In genomic region chr15:80910790-80911531, GRCm38 (mm10) we compare ENCODE assay signal across 19 mouse cellular contexts. TPM values are rescaled to one million over a fixed set of nuclear protein-coding genes. Genes with fewer than 3 reads are reported as not detected.
DNase-seq lines count a peak whose midpoint lies in the region; TF ChIP-seq lines count a peak whose summit lies in the region.
"Had no signal": no experiment of that assay in that cellular context is flagged by ENCODE, and none has a peak within 500 bp of the region (broad histone marks: within the 10 kb centered on the region; RNA-seq: fewer than 3 reads in every experiment).

No protein-coding gene starts in this region.

- no peaks in the 10 kb centered on the region for H3K9me3 ChIP-seq in MEL (replicated peaks; ENCODE audit: insufficient read depth, low read length)
- H3K9me3 ChIP-seq in megakaryocyte, embryonic 14.5 days = no peaks in the 10 kb centered on the region
- H3K9me3 ChIP-seq: forebrain, embryonic 10.5 days; heart, embryonic 15.5 days; hindbrain, embryonic 15.5 days; neural tube, embryonic 12.5 days had no signal

- WGBS in cerebellum, adult 2 months = 87% methylated on average over 4 of the region's 4 CpGs

- H3K36me3 ChIP-seq in MEL (ENCODE audit: control insufficient read depth in 1 of 2, insufficient read depth in 2 of 2, low read length in 2 of 2) = peaks cover 1 to 42% of the 10 kb centered on the region in 2 experiments
- H3K36me3 ChIP-seq in megakaryocyte, embryonic 14.5 days (replicated peaks; ENCODE audit: low read length) = peaks cover 78% of the 10 kb centered on the region

- H3K4me3 ChIP-seq in MEL (ENCODE audit: control insufficient read depth in 1 of 2, insufficient read depth in 1 of 2, low read depth in 2 of 2, low read length in 2 of 2) = peak overlapping the region; percentile 15 to 19; a peak in 2 of 4 replicates
- H3K4me3 ChIP-seq in megakaryocyte, embryonic 14.5 days (replicated peaks) = peak overlapping the region; percentile 64
- H3K4me3 ChIP-seq in cerebellum, adult 2 months (replicated peaks; ENCODE audit: insufficient read depth, low read depth, low read length) = no peak overlapping the region
- H3K4me3 ChIP-seq: forebrain, embryonic 10.5 days; heart, embryonic 15.5 days; hindbrain, embryonic 15.5 days; neural tube, embryonic 12.5 days had no signal

- no peaks in the 10 kb centered on the region for H3K79me2 ChIP-seq in MEL (ENCODE audit: control insufficient read depth, insufficient read depth, low read length, poor library complexity)

- no peak for TF ChIP-seq CTCF in MEL (IDR thresholded peaks at IDR 0.05 in 2 of 3, conservative IDR thresholded peaks at IDR 0.05 in 1 of 3; ENCODE audit: control insufficient read depth in 1 of 3, insufficient read depth in 1 of 3, low read depth in 2 of 3, low read length in 3 of 3, poor library complexity in 1 of 3, severe bottlenecking in 1 of 3)
- no peak for TF ChIP-seq CTCF in cerebellum, adult 2 months (IDR thresholded peaks at IDR 0.05; ENCODE audit: borderline replicate concordance, insufficient read depth, low read depth, low read length)

- H3K9ac ChIP-seq in MEL (ENCODE audit: control insufficient read depth, low read depth, low read length, poor library complexity, severe bottlenecking) = peak overlapping the region; percentile 41
- H3K9ac ChIP-seq: heart, embryonic 15.5 days; hindbrain, embryonic 15.5 days; neural tube, embryonic 12.5 days had no signal

- peak; percentile 91 to 94 for TF ChIP-seq EP300 in MEL (IDR thresholded peaks at IDR 0.05; ENCODE audit: low read depth in 1 of 2, low read length in 2 of 2)

- no peaks in the 10 kb centered on the region for H3K27me3 ChIP-seq in MEL (ENCODE audit: control insufficient read depth in 1 of 2, insufficient read depth in 2 of 2, low read length in 2 of 2)
- H3K27me3 ChIP-seq in megakaryocyte, embryonic 14.5 days (replicated peaks) = no peaks in the 10 kb centered on the region
- H3K27me3 ChIP-seq in cerebellum, adult 2 months (ENCODE audit: control insufficient read depth, insufficient read depth, low read length) = no peaks in the 10 kb centered on the region
- H3K27me3 ChIP-seq: heart, embryonic 15.5 days; hindbrain, embryonic 15.5 days; neural tube, embryonic 12.5 days had no signal

- peaks cover 13 to 23% of the 10 kb centered on the region in 2 experiments for H3K4me1 ChIP-seq in MEL (ENCODE audit: control insufficient read depth in 1 of 2, insufficient read depth in 2 of 2, low read length in 2 of 2)
- H3K4me1 ChIP-seq in megakaryocyte, embryonic 14.5 days = peaks cover 69% of the 10 kb centered on the region
- no peaks in the 10 kb centered on the region for H3K4me1 ChIP-seq in cerebellum, adult 2 months (ENCODE audit: control insufficient read depth, insufficient read depth, low read length)
- H3K4me1 ChIP-seq: forebrain, embryonic 10.5 days; hindbrain, embryonic 15.5 days; neural tube, embryonic 12.5 days had no signal

- TF ChIP-seq RAD21 in MEL (IDR thresholded peaks at IDR 0.05; ENCODE audit: low read depth, low read length) = no peak

- TF ChIP-seq POLR2A in MEL (IDR thresholded peaks at IDR 0.05; ENCODE audit: control insufficient read depth in 1 of 2, insufficient read depth in 1 of 2, low read depth in 1 of 2, low read length in 2 of 2, poor library complexity in 1 of 2) = no peak
- no peak for TF ChIP-seq POLR2A in cerebellum, adult 2 months (IDR thresholded peaks at IDR 0.05; ENCODE audit: borderline replicate concordance, insufficient read depth, low read length)

- peak overlapping the region; percentile 73 for H3K27ac ChIP-seq in MEL (ENCODE audit: control insufficient read depth, low read depth, low read length)
- no peak overlapping the region for H3K27ac ChIP-seq in cerebellum, adult 2 months (ENCODE audit: insufficient read depth, low read length)
- H3K27ac ChIP-seq: forebrain, embryonic 10.5 days; heart, embryonic 15.5 days; hindbrain, embryonic 15.5 days; macrophage; neural tube, embryonic 12.5 days had no signal

- DNase-seq in MEL (ENCODE audit: low read depth, low spot score) (peak; percentile 88), liver (peak; percentile 73)
- DNase-seq in c-Kit-positive CD71-positive TER-119-negative erythroid progenitor cells, embryonic 14.5 days (ENCODE audit: low read depth) = peak; percentile 72
- no peak for DNase-seq in left cerebral cortex, adult 18-20 months (ENCODE audit: low spot score in 2 of 2)
- DNase-seq in cerebellum, adult 2 months = no peak
- DNase-seq in urinary bladder, adult 2 months (ENCODE audit: low spot score) = no peak
- DNase-seq: adrenal gland, postnatal 25 days; cerebellum, adult 11 months; cerebellum, postnatal 36 days; gastrocnemius, postnatal 36 days; kidney, postnatal 4 days; lung, adult 18-20 months; right cerebral cortex, postnatal 25 days had no signal

TF ChIP-seq in MEL, 35 proteins besides CTCF, POLR2A, EP300 and RAD21:
- TF ChIP-seq MAX (IDR thresholded peaks at IDR 0.05; ENCODE audit: low read length) (no peak), SIN3A (IDR thresholded peaks at IDR 0.05; ENCODE audit: low read length) (peak; percentile 71), USF2 (IDR thresholded peaks at IDR 0.05; ENCODE audit: borderline replicate concordance in 1 of 2, insufficient read depth in 1 of 2, low read depth in 1 of 2, low read length in 2 of 2) (no peak), KAT2A (conservative IDR thresholded peaks at IDR 0.05; ENCODE audit: low read depth, low read length) (no peak), USF1 (IDR thresholded peaks at IDR 0.05; ENCODE audit: low read depth, low read length) (no peak), TAL1 (IDR thresholded peaks at IDR 0.05; ENCODE audit: low read length) (peak; percentile 93), GATA1 (IDR thresholded peaks at IDR 0.05; ENCODE audit: low read depth, low read length) (peak; percentile 98), TBP (IDR thresholded peaks at IDR 0.05; ENCODE audit: low read depth, low read length) (no peak), E2F4 (IDR thresholded peaks at IDR 0.05; ENCODE audit: borderline replicate concordance, low read depth, low read length) (no peak), ETS1 (IDR thresholded peaks at IDR 0.05; ENCODE audit: low read depth, low read length) (peak; percentile 80), MYC (IDR thresholded peaks at IDR 0.05; ENCODE audit: low read depth, low read length) (no peak), TCF12 (IDR thresholded peaks at IDR 0.05; ENCODE audit: low read depth, low read length) (peak; percentile 96), MXI1 (IDR thresholded peaks at IDR 0.05; ENCODE audit: low read depth, low read length) (0 out of 2 replicates have a peak, but pooled peaks have one; percentile 4), ZKSCAN1 (IDR thresholded peaks at IDR 0.05; ENCODE audit: low read depth, low read length) (no peak), CHD1 (IDR thresholded peaks at IDR 0.05; ENCODE audit: low read depth, low read length) (no peak), JUND (IDR thresholded peaks at IDR 0.05; ENCODE audit: low read depth, low read length) (no peak), SMC3 (IDR thresholded peaks at IDR 0.05; ENCODE audit: low read depth, low read length) (0 out of 2 replicates have a peak, but pooled peaks have one; percentile 1), NELFE (IDR thresholded peaks at IDR 0.05; ENCODE audit: low read depth, low read length) (no peak), ZMIZ1 (IDR thresholded peaks at IDR 0.05; ENCODE audit: low read depth, low read length) (no peak), MYB (IDR thresholded peaks at IDR 0.05; ENCODE audit: low read depth, low read length) (no peak), POLR2AphosphoS5 (IDR thresholded peaks at IDR 0.05; ENCODE audit: borderline replicate concordance, low read depth, low read length) (no peak), ELF1 (IDR thresholded peaks at IDR 0.05; ENCODE audit: low read depth, low read length) (no peak), BHLHE40 (IDR thresholded peaks at IDR 0.05; ENCODE audit: borderline replicate concordance, low read depth, low read length) (no peak), MAZ (IDR thresholded peaks at IDR 0.05; ENCODE audit: low read depth, low read length) (peak; percentile 77), ZC3H11A (IDR thresholded peaks at IDR 0.05; ENCODE audit: low read depth, low read length) (no peak), MEF2A (IDR thresholded peaks at IDR 0.05; ENCODE audit: extremely low read depth, insufficient replicate concordance, low read depth, low read length, poor library complexity, severe bottlenecking) (no peak), NRF1 (IDR thresholded peaks at IDR 0.05; ENCODE audit: insufficient read depth, low read depth, low read length, poor library complexity, severe bottlenecking) (no peak), RCOR1 (IDR thresholded peaks at IDR 0.05; ENCODE audit: low read depth, low read length) (peak; percentile 92), GABPA (IDR thresholded peaks at IDR 0.05; ENCODE audit: low read depth, low read length) (no peak), UBTF (IDR thresholded peaks at IDR 0.05; ENCODE audit: borderline replicate concordance, insufficient read depth, low read depth, low read length) (no peak), HCFC1 (IDR thresholded peaks at IDR 0.05; ENCODE audit: low read depth, low read length) (no peak), MAFK (IDR thresholded peaks at IDR 0.05; ENCODE audit: borderline replicate concordance, low read depth, low read length) (no peak), CHD2 (IDR thresholded peaks at IDR 0.05; ENCODE audit: low read length) (no peak), ZNF384 (IDR thresholded peaks at IDR 0.05; ENCODE audit: low read depth, low read length) (no peak), POLR2AphosphoS2 (IDR thresholded peaks at IDR 0.05; ENCODE audit: low read length) (no peak)

RNA-seq across cellular contexts. Expression of gene Adsl, which starts 37.3 kb away (rescaled TPM):
- 290 and 320 TPM in 2 replicates for total RNA-seq in MEL (2012; rRNA removed)
- 100 to 1,000 TPM; 304 to 365 TPM for polyA plus RNA-seq in MEL (2012; ENCODE audit: insufficient read depth in 1 of 2, insufficient read length in 2 of 2, low read depth in 1 of 2, low replicate concordance in 2 of 2, missing spikeins in 1 of 2)
- 8.4 and 45.2 TPM in 2 replicates for polyA plus RNA-seq in megakaryocyte, embryonic 14.5 days (2012; ENCODE audit: insufficient read depth, low replicate concordance)
- total RNA-seq in left cerebral cortex, adult 18-20 months (2021) = 10 to 100 TPM; 29.3 to 33.9 TPM
- 69.7 and 81.2 TPM in 2 replicates for polyA plus RNA-seq in cerebellum, adult 2 months (2012; rRNA removed)
- polyA plus RNA-seq in urinary bladder, adult 2 months (2012; rRNA removed) = 68.8 and 72.9 TPM in 2 replicates

Comparison
In these comparisons a context has a peak if more than half of its experiments do, and no peak if none do; other contexts are left out.
1. DNase-seq: peak in MEL (single experiment), c-Kit-positive CD71-positive TER-119-negative erythroid progenitor cells, embryonic 14.5 days (single experiment) and liver (single experiment); none in left cerebral cortex, adult 18-20 months (0 of 2), cerebellum, adult 2 months (0 of 2) and urinary bladder, adult 2 months (single experiment).